Mouse (Mus musculus): ENCODE results near the gene Yy1.

The Yy1 gene

DNA sequence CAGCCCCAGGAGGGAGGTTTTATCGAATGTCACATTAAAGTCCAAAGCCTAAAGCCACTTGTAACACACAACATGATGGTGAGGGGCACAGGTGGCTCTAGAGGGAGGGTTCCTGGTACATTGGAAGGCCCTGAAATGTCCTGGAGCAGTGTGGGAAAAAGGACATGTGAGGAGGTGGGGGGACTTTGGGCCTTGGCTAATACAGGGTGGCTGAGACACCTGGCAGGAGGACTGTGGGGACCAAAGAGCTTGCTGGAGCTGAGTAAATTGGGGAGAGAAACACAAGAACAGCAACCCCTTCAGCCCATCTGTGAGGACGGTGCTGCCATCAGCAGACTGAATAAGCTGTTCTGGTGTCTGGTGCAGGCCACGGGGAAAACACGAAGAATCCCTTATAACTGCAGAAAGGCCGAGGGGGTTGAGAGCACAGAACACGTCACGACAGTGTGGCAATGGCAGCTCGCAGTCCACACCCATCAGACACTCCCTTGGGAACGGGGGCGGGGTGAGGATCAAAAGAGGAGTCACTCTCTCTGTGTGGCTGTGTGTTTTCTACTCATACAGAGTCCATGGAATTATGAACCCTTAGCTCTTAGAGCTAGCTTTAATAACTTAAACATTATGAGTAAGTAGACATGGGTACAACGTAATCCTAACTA lies 24.4 kb upstream of the Yy1 start:
- DNase-seq (ENCODE audit: low spot score in 2 of 2): no peak

DNA sequence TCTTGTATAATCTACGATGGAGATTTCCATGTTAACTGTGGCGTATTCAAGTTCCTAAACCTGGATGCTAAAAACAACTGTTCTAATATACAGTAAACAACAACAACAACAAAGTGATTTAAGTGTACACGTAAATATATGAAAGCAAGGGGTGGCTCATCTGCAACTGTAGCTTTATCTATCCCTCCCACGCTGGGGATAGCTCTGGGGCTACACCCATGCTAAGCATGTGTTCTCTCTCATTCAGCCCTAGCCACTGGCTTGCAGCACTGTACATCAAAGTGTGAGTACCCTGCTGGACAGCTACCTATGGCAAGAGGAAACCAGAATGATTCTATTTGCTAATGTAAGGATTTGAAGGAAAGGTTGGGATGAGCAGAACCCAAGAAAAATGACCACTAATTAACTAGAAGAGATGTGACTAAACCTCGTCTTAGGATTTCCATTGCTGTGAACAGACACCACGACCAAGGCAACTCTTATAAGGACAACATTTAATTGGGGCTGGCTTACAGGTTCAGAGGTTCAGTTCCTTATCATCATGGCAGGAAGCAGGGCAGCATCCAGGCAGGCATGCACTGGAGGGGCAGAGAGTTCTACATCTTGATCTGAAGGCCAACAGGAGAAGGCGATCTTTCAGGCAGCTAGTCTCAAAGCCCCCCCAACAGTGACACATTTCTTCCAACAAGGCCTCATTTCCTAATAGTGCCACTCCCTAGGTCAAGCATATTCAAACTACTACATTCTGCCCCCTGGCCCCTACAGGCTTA lies 12.5 kb upstream of the Yy1 start:
- DNase-seq (ENCODE audit: low spot score in 2 of 2): no peak

DNA sequence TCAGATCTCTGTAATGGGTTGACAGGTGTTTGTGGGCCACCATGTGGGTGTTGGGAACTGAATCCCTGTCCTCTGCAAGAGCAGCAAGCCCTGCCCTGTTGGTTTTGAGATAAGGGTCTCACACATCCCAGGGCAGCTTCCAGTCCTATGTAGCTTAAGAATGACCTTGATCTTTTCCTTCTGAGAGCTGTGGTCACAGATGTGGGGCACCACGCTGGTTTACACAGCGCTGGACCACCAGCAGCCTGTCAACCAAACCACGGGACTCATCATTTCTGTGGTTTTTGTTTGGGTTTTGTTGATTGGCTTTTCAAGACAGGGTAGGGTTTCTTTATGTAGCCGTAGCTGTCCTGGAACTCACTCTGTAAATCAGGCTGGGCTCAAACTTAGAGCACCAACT lies 7.6 kb upstream of the Yy1 start:
- no peak for DNase-seq (ENCODE audit: low spot score in 2 of 2)

DNA sequence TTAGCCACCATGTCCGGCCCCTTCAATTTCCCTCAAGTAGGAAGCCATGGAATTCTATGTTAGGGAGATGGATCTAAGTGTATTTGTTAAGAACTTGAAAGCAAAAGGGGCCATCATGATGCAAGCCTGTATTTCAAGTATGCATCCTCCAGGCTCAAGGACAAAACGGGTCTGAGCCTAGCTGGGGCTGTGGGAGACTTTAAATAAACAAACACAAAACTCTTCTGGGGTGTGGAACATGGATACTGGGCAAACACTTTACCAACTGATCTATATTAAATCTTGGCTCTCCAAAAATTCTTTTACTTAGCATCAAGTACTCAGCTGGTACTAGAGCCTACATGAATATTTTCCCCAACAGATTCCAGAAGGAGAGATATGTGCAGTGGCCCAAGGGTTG lies 5.4 kb upstream of the Yy1 start:
- no peak for DNase-seq (ENCODE audit: low spot score in 2 of 2)

DNA sequence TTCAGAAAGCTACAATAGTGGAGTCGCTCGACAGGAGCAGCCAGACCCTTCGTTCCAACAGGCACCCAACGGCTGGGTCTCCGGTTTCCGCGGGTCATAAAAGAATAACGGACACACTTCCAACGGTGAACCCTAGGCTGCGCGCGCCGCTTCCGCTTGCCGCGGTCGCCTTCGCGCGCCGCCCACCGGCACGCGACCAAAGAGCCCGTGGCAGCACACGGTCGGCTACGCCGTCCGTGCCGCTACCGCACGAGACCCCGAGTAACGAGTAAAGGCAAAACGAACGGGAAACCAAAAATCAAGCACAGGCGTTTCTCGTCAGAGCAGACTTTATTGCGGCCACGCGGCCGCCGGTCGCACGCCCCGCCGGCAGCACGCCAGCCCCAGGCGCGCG lies 624 bp upstream of the Yy1 start:
- DNase-seq (ENCODE audit: low spot score in 2 of 2): peak; percentile 55 to 76

DNA sequence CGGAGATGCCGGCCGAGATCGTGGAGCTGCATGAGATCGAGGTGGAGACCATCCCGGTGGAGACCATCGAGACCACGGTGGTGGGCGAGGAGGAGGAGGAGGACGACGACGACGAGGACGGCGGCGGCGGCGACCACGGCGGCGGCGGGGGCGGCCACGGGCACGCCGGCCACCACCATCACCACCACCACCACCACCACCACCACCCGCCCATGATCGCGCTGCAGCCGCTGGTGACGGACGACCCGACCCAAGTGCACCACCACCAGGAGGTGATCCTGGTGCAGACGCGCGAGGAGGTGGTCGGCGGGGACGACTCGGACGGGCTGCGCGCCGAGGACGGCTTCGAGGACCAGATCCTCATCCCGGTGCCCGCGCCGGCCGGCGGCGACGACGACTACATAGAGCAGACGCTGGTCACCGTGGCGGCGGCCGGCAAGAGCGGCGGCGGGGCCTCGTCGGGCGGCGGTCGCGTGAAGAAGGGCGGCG lies 724 bp downstream of the Yy1 start:
- DNase-seq (ENCODE audit: low spot score in 2 of 2): peak; percentile 21 to 27

DNA sequence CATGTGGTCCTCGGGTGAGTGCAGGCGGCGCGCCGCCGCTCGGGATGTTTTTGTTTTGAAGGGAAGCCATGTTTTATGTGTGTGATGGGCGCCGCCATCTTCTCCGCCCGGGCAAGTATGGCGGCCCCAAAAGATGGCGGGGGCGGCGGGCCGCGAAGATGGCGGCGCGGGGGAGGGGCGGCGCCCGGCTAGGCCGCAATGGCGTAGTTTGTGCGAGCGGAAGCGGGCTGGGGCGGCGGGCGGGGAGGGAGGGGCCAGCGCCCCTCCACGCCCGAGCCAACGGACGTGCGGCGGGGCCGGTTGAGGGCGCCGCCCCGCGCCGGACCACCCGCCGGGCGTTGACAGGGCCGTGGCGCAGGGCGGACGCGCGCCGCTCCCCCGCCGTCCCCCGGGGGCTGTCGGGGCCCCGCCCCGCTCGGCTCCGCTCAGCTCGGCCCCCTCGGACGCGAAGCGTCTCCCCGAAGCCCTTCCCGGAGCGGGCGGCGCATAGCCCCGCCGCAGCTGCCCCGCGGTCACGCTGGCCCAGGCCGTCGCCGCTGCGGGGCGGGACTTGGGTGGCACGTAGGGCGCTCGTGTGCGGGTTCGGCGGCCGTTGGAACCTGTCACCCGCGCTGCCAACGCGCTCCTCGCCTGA lies 1.4 kb downstream of the Yy1 start:
- DNase-seq (ENCODE audit: low spot score in 2 of 2): peak; percentile 55 to 71

DNA sequence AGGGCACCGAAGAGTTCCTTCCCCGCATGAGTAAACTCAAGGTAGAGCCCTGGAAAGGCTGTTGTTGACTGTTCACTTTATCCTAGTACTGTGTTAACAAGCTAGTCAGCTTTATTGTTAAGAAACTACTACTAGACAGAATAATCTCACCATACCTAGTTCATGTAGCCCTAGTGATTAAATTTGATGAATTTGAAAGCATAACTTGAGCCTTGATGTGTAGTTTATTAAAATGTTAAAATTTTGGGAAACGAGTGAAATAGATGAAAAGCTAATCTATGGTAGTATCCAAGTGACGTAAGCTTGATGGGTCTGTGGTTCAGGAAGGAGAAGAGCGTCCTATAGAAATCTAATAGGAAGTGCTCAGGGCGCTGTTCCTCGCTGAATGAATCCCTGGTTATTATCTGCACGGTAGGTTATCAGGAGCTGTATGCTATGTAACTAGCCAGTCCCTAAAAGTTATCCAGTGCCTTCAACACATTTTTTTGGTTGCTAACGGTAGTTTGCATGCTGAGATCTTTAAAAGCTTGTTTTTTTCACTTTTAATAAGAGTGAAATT lies 2.3 kb downstream of the Yy1 start:
- DNase-seq (ENCODE audit: low spot score in 2 of 2): no peak

DNA sequence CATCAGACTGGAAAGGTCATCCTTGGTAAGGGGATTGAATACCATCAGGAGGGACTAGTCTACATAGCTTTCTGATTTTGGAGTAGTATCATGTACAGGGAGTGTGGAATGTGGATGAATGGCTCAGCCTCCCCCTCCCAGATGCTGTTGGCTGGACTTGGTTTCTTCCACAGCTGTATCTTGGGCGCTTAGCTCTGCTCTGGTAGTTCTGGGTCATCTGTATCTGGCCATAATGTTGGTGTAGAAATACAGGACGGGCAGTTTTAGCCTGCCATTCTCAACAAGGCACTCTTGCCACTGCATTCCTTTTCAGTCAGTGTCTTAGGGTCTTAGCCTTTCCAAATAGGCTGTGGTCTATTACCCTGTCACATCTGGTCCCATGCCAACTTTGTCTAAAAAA lies 8.8 kb downstream of the Yy1 start:
- no peak for DNase-seq (ENCODE audit: low spot score in 2 of 2)

DNA sequence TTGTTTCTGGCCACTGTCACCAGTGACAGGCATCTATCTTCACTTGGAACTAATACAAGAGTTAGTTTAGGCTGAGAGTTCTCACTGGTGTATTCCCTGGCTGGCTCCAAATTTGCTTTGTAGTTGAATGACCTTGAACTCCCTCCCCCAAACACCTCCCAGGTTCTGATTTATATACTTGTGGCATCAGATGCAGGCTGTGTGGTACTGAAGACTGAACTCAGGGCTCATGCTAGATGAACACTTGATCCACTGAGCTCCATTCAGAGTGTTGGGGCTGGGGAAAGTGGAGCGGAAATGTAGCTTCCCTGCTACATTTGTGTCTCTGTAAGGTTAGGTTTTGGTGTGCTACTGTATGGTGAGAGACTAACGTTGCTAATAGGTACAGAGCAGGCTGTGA lies 11.6 kb downstream of the Yy1 start:
- DNase-seq (ENCODE audit: low spot score in 2 of 2): no peak

DNA sequence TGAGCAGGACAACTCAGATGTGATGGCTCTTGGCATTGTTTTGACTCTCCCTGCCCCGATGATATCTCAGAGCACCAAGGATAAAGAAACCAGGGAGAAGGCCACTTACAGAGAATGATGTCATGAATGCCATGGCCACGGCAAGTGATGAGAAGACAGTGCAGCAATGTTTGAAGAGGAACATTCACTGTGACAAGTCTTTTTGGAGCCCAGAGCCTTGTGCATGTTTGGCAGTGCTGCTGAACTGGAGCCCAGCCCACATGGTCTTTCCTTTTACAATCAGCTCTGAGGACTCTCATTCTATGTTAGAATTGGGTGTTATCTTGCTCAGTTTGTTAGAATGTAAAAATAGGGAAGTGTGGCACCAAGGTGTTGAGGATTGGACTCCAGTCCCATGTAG lies 15.7 kb downstream of the Yy1 start:
- no peak for DNase-seq (ENCODE audit: low spot score in 2 of 2)

DNA sequence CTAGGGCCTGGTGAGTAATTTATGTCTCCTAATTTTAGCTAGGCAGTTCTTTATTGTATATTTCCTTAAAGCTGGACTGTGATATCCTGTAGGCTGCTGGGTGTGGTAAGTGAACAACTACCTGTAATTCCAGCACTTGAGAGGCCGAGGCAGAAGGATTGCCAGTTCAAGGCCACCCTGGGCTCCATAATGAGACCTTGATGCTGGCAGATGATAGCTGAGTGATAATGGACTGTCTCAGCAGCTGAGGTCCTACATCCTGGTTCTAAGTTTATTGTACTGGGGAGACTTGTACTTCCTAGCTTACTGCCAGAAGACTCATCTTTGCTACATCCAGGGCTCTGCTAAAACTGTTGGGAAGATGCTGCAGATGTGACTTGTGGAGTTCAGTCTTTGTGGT lies 17.0 kb downstream of the Yy1 start:
- DNase-seq (ENCODE audit: low spot score in 2 of 2): no peak

DNA sequence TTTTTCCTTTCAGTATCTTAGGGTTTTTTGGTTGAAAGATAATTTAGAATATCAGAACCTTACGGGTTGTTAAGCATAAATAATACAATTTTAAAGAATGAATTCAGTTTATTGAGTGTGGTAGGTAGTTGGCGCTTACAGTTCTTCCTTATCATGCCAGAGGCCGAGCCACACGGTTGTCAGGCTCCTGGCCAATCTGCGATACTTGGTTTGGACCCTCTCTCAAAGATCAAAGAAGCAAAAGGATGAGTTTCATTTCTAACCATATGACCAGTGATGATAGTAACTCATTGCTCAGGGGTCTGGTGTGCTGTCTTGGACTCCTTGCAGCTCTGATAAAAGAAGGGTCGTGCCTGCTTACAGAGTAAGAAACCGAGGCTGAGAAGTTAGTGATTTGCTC lies 17.5 kb downstream of the Yy1 start:
- no peak for DNase-seq (ENCODE audit: low spot score in 2 of 2)

DNA sequence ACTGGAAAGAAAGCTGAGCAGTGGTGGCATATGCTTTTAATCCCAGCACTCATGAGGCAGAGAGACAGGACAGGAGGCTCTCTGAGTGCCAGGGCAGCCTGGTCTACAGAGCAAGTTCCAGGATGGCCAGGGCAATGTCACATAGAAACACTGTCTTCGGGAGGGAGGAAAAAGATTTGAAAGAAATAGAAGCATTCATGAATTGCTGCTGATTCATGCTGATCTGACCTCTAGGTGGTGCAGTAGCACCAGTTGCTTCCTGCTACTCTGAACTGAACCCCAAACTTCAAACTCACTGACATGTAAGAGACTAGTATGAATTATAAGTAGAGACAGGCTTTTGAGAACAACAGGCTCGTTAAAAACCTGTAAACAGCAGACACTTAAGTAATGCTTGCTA lies 18.4 kb downstream of the Yy1 start:
- no peak for DNase-seq (ENCODE audit: low spot score in 2 of 2)

DNA sequence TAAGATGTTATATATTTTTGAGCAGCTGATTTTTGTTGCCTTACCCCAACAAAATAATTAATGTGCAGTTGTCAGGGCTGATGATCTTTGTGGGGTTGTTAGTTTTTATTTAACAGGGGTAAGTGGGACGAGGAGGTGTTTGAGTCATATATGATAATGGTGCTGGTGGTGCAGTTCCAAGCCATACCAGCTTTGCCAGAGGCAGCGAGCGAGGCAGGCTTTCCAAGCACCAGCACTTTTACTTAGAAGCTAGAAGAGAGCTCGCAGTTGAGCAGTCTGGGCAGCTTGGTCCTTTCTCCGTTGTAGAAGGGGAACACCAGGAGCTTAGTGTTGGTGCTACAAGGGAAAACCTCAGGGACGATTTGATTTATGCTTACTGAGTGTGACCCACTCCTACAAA lies 19.7 kb downstream of the Yy1 start:
- no peak for DNase-seq (ENCODE audit: low spot score in 2 of 2)

DNA sequence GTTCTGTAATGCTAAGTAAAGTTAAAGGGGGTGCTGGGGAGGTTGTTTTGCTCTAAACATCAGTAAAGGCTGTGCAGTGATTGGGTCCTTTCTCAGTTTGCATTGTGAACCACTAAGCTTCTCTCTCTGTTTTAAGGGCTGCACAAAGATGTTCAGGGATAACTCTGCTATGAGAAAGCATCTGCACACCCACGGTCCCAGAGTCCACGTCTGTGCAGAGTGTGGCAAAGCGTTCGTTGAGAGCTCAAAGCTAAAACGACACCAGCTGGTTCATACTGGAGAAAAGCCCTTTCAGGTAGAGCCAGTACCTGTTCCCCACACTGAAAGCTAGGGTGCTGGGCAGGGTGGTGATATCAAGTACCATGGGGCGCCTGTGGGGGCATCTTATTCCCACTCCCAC lies 21.7 kb downstream of the Yy1 start:
- DNase-seq (ENCODE audit: low spot score in 2 of 2): no peak

DNA sequence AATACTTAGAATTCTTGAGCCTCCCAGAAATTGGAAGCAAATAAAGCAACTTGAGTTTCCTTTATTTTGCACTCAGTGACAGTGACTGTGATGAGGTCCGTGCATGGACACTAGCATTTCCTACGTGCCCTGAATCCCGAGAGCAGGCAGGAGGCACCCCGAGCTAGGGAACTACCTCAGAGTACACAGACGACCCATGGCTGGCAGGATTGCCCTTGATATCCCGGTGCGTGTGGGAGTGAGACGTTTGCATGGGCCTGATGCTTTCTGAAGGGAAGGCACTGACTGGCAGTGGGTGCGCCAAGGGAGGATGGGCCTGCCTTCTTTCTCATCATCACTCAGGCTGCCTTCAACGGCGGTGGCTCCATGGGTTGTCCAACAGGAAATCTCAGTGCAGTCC lies 23.8 kb downstream of the Yy1 start:
- DNase-seq (ENCODE audit: low spot score in 2 of 2): no peak

DNA sequence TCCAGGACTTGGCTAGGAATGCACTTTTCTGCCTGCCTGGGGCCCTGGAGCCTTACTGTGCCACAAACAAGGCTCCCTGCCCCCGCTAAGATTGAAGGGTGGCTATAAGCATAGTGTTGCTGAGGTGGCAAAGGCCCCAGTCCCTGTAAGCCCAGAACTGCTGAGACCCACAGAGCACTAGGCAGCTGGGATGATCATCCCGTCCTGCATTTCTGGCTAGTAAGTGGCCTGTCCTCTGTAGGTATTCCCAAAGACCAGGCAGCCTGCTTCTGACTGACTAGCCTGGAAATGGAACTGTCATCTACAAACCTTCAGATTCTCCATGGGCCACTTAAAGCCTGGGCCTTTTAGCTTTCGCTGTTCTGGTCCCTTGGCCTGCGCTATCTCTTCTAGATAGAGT lies 27.7 kb downstream of the Yy1 start:
- DNase-seq (ENCODE audit: low spot score in 2 of 2): no peak

DNA sequence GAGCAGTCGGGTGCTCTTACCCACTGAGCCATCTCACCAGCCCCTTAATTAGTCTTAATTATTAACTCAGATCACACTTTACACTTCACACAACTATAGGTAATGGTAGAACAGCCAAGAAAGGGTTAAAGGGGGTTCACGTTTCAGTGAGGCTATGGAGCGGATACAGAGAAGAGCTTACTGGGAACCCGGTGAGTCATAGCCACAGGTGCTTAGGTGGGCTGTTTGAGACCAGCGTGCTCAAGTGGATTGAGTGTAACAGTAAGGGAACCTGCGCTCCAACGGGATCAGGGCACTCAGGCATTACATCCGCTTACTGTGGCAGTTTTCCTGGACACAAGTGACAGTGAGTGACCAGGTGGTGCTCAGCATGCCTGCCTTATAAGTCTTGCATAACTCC lies 30.3 kb downstream of the Yy1 start:
- no peak for DNase-seq (ENCODE audit: low spot score in 2 of 2)

DNA sequence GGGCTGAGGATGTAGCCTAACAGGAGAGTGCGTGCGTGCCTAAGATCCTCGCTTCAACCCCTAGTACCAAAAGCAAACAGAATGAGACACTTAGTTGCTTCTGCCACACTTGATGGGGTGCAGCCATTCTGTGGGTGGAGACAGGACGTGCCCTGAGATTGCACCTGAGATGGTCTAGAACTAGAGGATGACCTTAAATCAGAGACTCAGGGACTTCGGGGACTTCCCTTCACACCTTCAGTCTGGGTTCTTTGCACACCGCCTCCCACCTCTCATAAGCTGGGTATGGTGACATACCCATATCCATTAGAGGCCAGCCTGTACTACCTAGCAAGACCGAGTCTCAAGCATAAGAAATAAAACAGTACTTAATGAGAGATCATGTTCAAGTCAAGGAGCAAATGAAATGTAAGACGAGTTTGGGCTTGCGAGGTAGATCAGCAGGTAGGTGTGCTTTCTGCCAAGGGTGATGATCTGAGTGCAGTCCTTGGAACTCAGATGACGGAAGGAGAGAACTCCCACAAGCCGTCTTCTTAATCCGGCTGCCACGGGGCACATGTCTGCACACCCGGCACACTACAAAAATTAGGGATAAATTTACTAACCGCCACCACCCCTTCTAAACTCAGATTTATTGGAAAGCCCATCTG lies 31.6 kb downstream of the Yy1 start:
- DNase-seq (ENCODE audit: low spot score in 2 of 2): no peak

DNA sequence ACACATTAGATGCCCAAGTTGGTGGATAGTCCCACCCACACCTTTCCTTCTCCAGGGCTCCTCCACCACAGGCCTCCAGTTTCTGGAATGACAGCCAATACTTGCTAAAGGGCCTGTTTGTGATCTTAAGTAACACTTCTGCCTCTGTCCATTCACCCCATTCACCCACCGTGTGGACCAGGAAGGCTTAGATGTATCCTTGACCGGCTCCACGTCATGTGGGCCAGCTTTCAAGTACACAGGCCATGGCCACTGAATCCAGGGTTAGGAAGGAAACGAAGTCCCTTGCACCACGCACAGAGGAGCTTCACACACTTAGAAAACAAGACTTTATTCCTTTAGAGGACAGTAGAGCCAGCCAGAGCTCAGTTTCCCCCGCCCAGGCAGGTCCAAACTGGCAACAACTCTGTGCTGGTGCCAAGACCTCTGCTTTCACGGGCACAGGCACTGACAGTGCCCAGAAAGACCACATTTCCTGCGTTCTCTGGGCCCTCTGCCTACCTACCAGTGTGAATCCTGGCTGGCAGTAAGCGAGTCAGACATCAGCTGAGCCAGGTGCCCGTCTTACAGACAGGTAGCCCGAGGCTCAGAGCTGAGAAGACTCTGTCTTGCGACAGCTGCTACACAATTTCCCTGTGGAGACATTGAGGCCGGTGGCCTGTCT lies 32.9 kb downstream of the Yy1 start:
- DNase-seq (ENCODE audit: low spot score in 2 of 2): no peak

All from left cerebral cortex, adult 9 months (tissue).